Mouse (Mus musculus) liver, embryonic 12.5 days (tissue): ENCODE data around the gene Cdc42ep1. TPM values are rescaled to one million over a fixed set of nuclear protein-coding genes. Genes with fewer than 3 reads are reported as not detected.

Experiments used
- ATAC-seq: fragments of 200-750 bp; cut with Nextera tagmentation; 2 replicates; pipeline ENCODE4 v1.8.0; 2017; ENCODE audit warnings: moderate number of reproducible peaks, mild to moderate bottlenecking, moderate library complexity
- H3K27ac ChIP-seq: fragments of 300-500 bp; sonication (generic); 2 replicates; pipeline ENCODE4 v1.5.1; 2016; ENCODE audit warnings: mild to moderate bottlenecking
- H3K27me3 ChIP-seq: fragments of 300-500 bp; sonication (generic); replicated peaks from 2 replicates; pipeline ENCODE4 v1.6.1; 2016; ENCODE audit warnings: mild to moderate bottlenecking, moderate library complexity
- H3K36me3 ChIP-seq: fragments of 300-500 bp; sonication (generic); 2 replicates; pipeline ENCODE4 v1.6.1; 2016; ENCODE audit warnings: mild to moderate bottlenecking, moderate library complexity
- H3K4me1 ChIP-seq: fragments of 300-500 bp; sonication (generic); 2 replicates; pipeline ENCODE4 v1.6.1; 2016
- H3K4me2 ChIP-seq: fragments of 300-500 bp; sonication (generic); 2 replicates; pipeline ENCODE4 v1.6.1; 2016; ENCODE audit warnings: mild to moderate bottlenecking, moderate library complexity
- H3K4me3 ChIP-seq: fragments of 300-500 bp; sonication (generic); 2 replicates; pipeline ENCODE4 v1.5.1; 2016; ENCODE audit warnings: mild to moderate bottlenecking, moderate library complexity
- H3K9ac ChIP-seq: fragments of 300-500 bp; sonication (generic); 2 replicates; pipeline ENCODE4 v1.6.1; 2016; ENCODE audit warnings: mild to moderate bottlenecking, moderate library complexity
- H3K9me3 ChIP-seq: fragments of 300-500 bp; sonication (generic); replicated peaks from 2 replicates; pipeline ENCODE4 v1.6.1; 2016; ENCODE audit warnings: mild to moderate bottlenecking, moderate library complexity
- WGBS: fragments of 180-500 bp; shearing (Covaris S2); methylation state at CpG from one replicate; pipeline ENCODE4 v1.1.7; 2016; ENCODE audit not compliant: insufficient replicate concordance; 5-methylcytosine and 5-hydroxymethylcytosine counted together
- polyA plus RNA-seq: library from polyadenylated mRNA; unstranded; fragments of >200 nt; fragmentation: Nextera tagmentation; extraction: Ambion mirVana; gene quantifications from 2 replicates; pipeline ENCODE4 v1.2.1, GENCODE M21; 2016

The Cdc42ep1 gene
- polyA plus RNA-seq, 1 experiment from 2014 or later, result 17.6 TPM

GRCm38 (mm10) chr15:78855303-78855965 is 13.0 kb downstream of the Cdc42ep1 start, which contains the start of gene Lgals2:
Gene Lgals2 (minus strand): TSS chr15:78855529.
- Histone ChIP-seq H3K4me2 (no peak within 1 kb of the TSS), H3K4me1 (peaks cover 41% of the 10 kb centered on the region), H3K27ac (no peak within 1 kb of the TSS), H3K27me3 (peaks cover 26% of the 10 kb centered on the region), H3K36me3 (no peaks in the 10 kb centered on the region), H3K9ac (no peak within 1 kb of the TSS), H3K4me3 (no peak within 1 kb of the TSS), H3K9me3 (no peaks in the 10 kb centered on the region)
- no peak for ATAC-seq
- WGBS, result 34% methylated on average over 8 of the region's 8 CpGs

GRCm38 (mm10) chr15:78857009-78857408 is 14.6 kb downstream of the Cdc42ep1 start:
- Histone ChIP-seq H3K27me3 (peaks cover 14% of the 10 kb centered on the region; the same call in 1 of the 2 replicates), H3K4me2 (no peak overlapping the region), H3K4me1 (peaks cover 26% of the 10 kb centered on the region), H3K4me3 (no peak overlapping the region), H3K9me3 (no peaks in the 10 kb centered on the region), H3K27ac (no peak overlapping the region), H3K9ac (no peak overlapping the region), H3K36me3 (no peaks in the 10 kb centered on the region)
- ATAC-seq, result no peak
- 65% methylated on average over 7 of the region's 7 CpGs for WGBS

DNA sequence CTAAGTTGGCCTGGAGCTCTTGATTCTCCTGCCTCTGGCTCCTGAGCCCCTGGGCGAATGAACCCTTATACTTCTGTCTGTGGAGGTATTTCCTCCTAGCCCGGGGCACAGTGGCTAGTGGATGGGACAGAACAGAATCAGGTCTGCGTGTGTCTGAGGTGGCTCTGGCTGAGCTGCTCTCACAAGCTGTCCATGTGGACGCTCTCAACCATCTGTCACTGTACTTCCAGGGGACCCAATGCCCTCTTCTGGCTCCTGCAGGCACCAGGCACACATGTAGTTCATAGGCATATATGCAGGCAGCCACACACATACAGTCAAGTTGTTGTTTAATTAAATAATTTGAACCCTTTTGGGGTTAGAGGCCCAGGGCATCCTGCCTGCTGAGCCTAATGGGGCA is 16.9 kb downstream of the Cdc42ep1 start:
- Histone ChIP-seq H3K27ac (peak overlapping the region; percentile 11; the same call in 1 of the 2 replicates), H3K36me3 (no peaks in the 10 kb centered on the region), H3K4me1 (peaks cover 30% of the 10 kb centered on the region), H3K4me3 (no peak overlapping the region), H3K9ac (no peak overlapping the region), H3K4me2 (no peak overlapping the region), H3K27me3 (peaks cover 14% of the 10 kb centered on the region; the same call in 1 of the 2 replicates), H3K9me3 (no peaks in the 10 kb centered on the region)
- WGBS, result 51% methylated on average over 4 of the region's 4 CpGs
- no peak for ATAC-seq

GRCm38 (mm10) chr15:78859714-78860113 is 17.3 kb downstream of the Cdc42ep1 start:
- 20% methylated on average over 6 of the region's 6 CpGs for WGBS
- H3K27ac ChIP-seq, result peak overlapping the region; percentile 11; the same call in 1 of the 2 replicates
- H3K4me1 ChIP-seq, result peaks cover 30% of the 10 kb centered on the region
- ATAC-seq, result no peak
- H3K4me2 ChIP-seq, result no peak overlapping the region
- H3K9ac ChIP-seq, result no peak overlapping the region
- peaks cover 14% of the 10 kb centered on the region; the same call in 1 of the 2 replicates for H3K27me3 ChIP-seq
- H3K36me3 ChIP-seq, result no peaks in the 10 kb centered on the region
- no peak overlapping the region for H3K4me3 ChIP-seq
- no peaks in the 10 kb centered on the region for H3K9me3 ChIP-seq

DNA sequence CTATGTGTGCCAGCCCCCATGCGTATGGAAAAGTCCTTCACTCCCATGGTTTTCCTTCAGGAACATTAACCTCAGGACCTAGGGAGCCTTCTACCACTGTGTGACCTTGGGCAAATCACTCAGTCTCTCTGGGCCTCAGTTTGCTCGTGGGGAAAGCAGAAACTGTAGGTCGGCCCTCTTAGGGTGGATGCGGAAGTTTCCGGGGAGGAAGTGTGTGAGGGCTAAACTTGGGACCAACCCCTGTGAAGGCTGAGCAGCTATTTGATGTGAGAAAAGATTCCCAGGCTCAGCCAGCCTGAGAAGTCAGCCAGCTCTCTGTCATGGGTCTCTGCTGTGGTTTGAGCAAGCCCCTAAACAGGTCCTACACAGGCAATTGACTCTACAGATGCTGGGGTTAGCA is 19.9 kb downstream of the Cdc42ep1 start:
- Histone ChIP-seq H3K27me3 (peaks cover 19% of the 10 kb centered on the region), H3K4me3 (no peak overlapping the region), H3K36me3 (no peaks in the 10 kb centered on the region), H3K4me1 (peaks cover 25% of the 10 kb centered on the region), H3K9me3 (no peaks in the 10 kb centered on the region), H3K9ac (no peak overlapping the region), H3K4me2 (no peak overlapping the region), H3K27ac (no peak overlapping the region)
- 51% methylated on average over 5 of the region's 5 CpGs for WGBS
- ATAC-seq, result no peak

DNA sequence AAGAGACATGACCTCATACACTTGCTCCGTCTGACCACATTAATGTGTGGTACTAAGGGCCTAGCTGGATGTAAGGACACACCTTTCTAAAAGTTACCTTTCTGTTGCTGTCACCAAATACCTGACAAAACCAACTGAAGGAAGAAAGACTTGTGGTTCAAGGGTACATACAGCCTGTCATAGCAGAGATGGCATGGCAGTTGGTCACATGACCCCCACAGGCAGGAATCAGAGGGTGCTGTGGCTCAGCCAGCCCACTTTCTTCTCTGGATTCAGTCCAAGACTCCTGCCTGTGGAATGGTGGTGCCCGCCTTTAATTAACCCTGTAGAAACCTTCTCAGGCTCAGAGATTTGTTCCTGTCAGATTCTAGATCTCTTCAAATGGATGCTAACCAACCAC is 20.7 kb downstream of the Cdc42ep1 start:
- WGBS, result 56% methylated on average over 2 of the region's 2 CpGs
- Histone ChIP-seq H3K9ac (no peak overlapping the region), H3K27ac (no peak overlapping the region), H3K4me3 (no peak overlapping the region), H3K4me2 (no peak overlapping the region), H3K9me3 (no peaks in the 10 kb centered on the region), H3K36me3 (no peaks in the 10 kb centered on the region), H3K27me3 (peaks cover 19% of the 10 kb centered on the region), H3K4me1 (peaks cover 26% of the 10 kb centered on the region)
- ATAC-seq, result no peak

DNA sequence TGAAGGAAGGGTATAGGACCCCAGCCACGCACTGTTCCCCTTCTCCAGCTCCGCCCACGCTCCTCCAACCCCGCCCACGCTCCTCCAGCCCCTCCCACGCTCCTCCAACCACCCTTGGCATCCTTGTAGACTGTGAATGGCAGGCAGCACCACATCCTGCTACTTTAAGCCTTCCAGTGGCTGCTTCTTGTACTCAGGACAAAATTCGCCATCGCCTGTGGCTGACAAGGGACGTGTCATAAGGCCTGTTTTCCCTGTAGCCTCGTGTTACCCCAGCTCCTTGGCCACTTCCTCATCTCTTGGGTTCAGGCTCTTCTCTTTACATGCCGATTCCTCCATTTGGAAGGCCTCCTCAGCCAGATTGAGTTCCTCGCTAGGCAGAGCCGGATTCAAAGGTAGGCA is 21.4 kb downstream of the Cdc42ep1 start:
- WGBS, result 41% methylated on average over 13 of the region's 13 CpGs
- no peak for ATAC-seq

GRCm38 (mm10) chr15:78868398-78868797 is 26.0 kb downstream of the Cdc42ep1 start:
- peak overlapping the region; percentile 33 for H3K27ac ChIP-seq
- H3K27me3 ChIP-seq, result peaks cover 19% of the 10 kb centered on the region; the same call in 1 of the 2 replicates
- ATAC-seq, result no peak
- no peaks in the 10 kb centered on the region for H3K36me3 ChIP-seq
- H3K9me3 ChIP-seq, result no peaks in the 10 kb centered on the region
- no peak overlapping the region for H3K4me2 ChIP-seq
- no peak overlapping the region for H3K4me3 ChIP-seq
- no peak overlapping the region for H3K9ac ChIP-seq
- WGBS, result 53% methylated on average over 9 of the region's 9 CpGs
- H3K4me1 ChIP-seq, result peaks cover 22% of the 10 kb centered on the region

More for the DNA sequence above, 21.4 kb downstream of the Cdc42ep1 start:
- Histone ChIP-seq H3K27me3 (peaks cover 19% of the 10 kb centered on the region), H3K36me3 (no peaks in the 10 kb centered on the region), H3K9ac (no peak overlapping the region), H3K4me2 (peak overlapping the region; percentile 6; the same call in 1 of the 2 replicates), H3K4me1 (peaks cover 30% of the 10 kb centered on the region), H3K4me3 (no peak overlapping the region), H3K27ac (no peak overlapping the region; the same call in 1 of the 2 replicates), H3K9me3 (no peaks in the 10 kb centered on the region)

DNA sequence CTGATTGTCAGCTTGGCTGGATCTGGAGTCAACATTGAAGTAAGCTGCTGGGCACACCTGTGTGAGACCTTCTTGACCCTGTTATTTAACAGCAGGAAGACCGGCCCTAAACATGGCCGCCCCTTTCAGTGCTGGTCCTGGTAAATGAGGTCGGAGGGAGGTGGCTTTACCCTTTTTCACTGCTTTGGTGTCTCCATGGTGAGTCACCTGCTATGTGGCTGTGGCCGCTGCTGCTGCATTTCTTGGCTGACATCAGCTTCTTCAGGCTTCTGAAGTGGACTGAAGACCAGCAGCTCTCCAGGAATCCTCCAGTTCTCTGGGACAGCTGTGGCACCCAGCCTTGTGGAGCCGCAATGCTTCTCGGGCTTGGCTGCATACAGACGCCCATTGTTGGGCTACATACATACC is 26.4 kb downstream of the Cdc42ep1 start:
- 75% methylated on average over 7 of the region's 7 CpGs for WGBS
- Histone ChIP-seq H3K4me1 (peaks cover 17% of the 10 kb centered on the region), H3K9me3 (no peaks in the 10 kb centered on the region), H3K9ac (no peak overlapping the region), H3K27ac (peak overlapping the region; percentile 33), H3K4me2 (no peak overlapping the region), H3K4me3 (no peak overlapping the region), H3K27me3 (peaks cover 15% of the 10 kb centered on the region; the same call in 1 of the 2 replicates), H3K36me3 (no peaks in the 10 kb centered on the region)
- no peak for ATAC-seq

- no peak overlapping the region for H3K4me2 ChIP-seq
- WGBS, result 16% methylated on average over 6 of the region's 6 CpGs
- H3K9me3 ChIP-seq, result no peaks in the 10 kb centered on the region
- no peak overlapping the region for H3K27ac ChIP-seq
- peaks cover 13% of the 10 kb centered on the region; the same call in 1 of the 2 replicates for H3K27me3 ChIP-seq
- H3K4me1 ChIP-seq, result peaks cover 15% of the 10 kb centered on the region; the same call in 1 of the 2 replicates
- ATAC-seq, result no peak
- no peak overlapping the region for H3K4me3 ChIP-seq
- no peaks in the 10 kb centered on the region for H3K36me3 ChIP-seq
- H3K9ac ChIP-seq, result no peak overlapping the region
These were observed 27.4 kb downstream of the Cdc42ep1 start for GRCm38 (mm10) chr15:78869775-78870174.

DNA sequence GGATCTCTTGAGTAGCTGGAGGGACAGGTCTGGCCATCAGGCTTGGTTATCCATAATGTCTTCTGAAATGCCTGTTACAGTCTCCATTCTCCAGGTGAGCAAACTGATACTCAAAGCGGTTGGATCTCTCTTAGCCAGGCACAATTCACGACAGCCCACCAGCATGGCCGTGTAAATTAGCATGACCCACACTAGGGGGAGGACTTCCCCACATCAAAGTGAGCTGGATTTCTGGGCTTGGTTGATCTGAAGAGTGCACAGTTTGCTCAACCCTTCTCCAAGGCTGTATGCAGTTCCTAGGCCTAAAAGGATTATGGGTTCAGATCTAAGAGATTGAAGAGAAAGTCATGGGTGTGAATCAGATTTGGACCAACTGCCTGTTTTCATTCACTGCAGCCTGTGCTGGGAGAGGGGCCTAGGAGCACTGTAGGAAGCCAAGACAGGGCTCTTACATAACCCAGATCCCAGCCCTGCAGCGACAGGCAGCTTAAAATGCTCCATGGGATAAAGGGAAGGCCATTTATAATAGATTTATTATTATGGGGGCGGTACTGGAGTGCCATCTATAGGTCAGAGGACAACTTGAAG is 29.7 kb downstream of the Cdc42ep1 start:
- H3K4me3 ChIP-seq, result no peak overlapping the region
- ATAC-seq, result no peak
- no peaks in the 10 kb centered on the region for H3K27me3 ChIP-seq
- WGBS, result 50% methylated on average over 5 of the region's 5 CpGs
- peaks cover 34% of the 10 kb centered on the region for H3K4me1 ChIP-seq
- H3K27ac ChIP-seq, result no peak overlapping the region
- no peak overlapping the region for H3K4me2 ChIP-seq
- no peaks in the 10 kb centered on the region for H3K9me3 ChIP-seq
- H3K9ac ChIP-seq, result no peak overlapping the region
- no peaks in the 10 kb centered on the region for H3K36me3 ChIP-seq

DNA sequence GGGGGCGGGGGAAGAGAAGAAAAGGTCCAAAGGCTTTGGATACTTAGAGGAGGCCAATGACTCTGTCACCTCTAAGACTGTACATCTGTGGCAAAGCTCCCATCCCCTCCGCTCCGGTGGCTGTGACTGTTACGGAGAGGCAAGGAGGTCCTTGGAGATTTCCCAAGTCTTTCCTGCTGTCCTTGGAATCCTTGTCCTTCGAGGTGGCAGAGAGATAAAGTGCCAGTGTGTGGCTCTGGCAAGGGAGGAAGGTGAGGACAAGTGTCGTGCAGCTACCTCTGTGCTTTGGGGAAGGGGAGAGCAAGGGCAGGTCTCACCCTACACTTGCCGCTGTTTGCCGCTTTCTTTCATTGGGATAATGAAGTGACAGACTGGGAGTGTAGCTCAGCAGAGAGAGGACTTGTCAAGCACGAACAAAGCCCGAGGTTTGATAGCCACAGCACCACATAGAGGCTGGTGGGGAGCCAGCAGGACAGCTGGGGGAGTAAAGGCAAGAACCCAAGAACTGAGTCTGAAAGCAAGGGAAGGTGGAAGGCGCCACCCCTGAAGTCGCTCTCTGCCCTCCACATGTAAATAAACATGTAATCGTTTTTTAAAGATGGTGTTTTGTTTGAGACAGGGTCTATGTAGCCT is 31.5 kb downstream of the Cdc42ep1 start:
- Histone ChIP-seq H3K27ac (no peak overlapping the region), H3K4me1 (peaks cover 38% of the 10 kb centered on the region), H3K36me3 (no peaks in the 10 kb centered on the region), H3K4me3 (no peak overlapping the region), H3K9me3 (no peaks in the 10 kb centered on the region), H3K27me3 (no peaks in the 10 kb centered on the region), H3K4me2 (no peak overlapping the region), H3K9ac (no peak overlapping the region)
- no peak for ATAC-seq
- WGBS, result 55% methylated on average over 13 of the region's 13 CpGs
